Comparison of ENCODE assay signal across 8 mouse cellular contexts in genomic region chr16:94569229-94570176, GRCm38 (mm10). TPM values are rescaled to one million over a fixed set of nuclear protein-coding genes. Genes with fewer than 3 reads are reported as not detected.
DNase-seq lines count a peak whose midpoint lies in the region; ATAC-seq and TF ChIP-seq lines count a peak whose summit lies in the region.

TSS of gene Dyrk1a (plus strand) at chr16:94570010.

- peak within 1 kb of the TSS; percentile 84 for H3K4me3 ChIP-seq in ES-Bruce4 (ENCODE audit: low read depth, low read length)
- peak within 1 kb of the TSS; percentile 100 for H3K4me3 ChIP-seq in forebrain, embryonic 14.5 days (ENCODE audit: low read depth, low read length)
- H3K4me3 ChIP-seq in neural tube, embryonic 15.5 days (replicated peaks): peak within 1 kb of the TSS; percentile 97

- no peaks in the 10 kb centered on the region for H3K4me1 ChIP-seq in ES-Bruce4 (ENCODE audit: control insufficient read depth, insufficient read depth, low read length)
- peaks cover 20% of the 10 kb centered on the region for H3K4me1 ChIP-seq in forebrain, embryonic 14.5 days (ENCODE audit: control insufficient read depth, insufficient read depth, low read length)
- peaks cover 35% of the 10 kb centered on the region for H3K4me1 ChIP-seq in neural tube, embryonic 15.5 days

- ATAC-seq in forebrain, embryonic 14.5 days: peak; percentile 94
- peak; percentile 95 for ATAC-seq in neural tube, embryonic 15.5 days (ENCODE audit: low FRiP score)

- H3K9me3 ChIP-seq in ES-Bruce4 (replicated peaks; ENCODE audit: control insufficient read depth, insufficient read depth, low read length, poor library complexity, severe bottlenecking): no peaks in the 10 kb centered on the region
- no peaks in the 10 kb centered on the region for H3K9me3 ChIP-seq in forebrain, embryonic 14.5 days (replicated peaks; ENCODE audit: control insufficient read depth, low read length)
- H3K9me3 ChIP-seq in neural tube, embryonic 15.5 days (replicated peaks): no peaks in the 10 kb centered on the region

- intact Hi-C loops in heart, postnatal 14 days (cut with DNase I): loop anchor here (1.0 to 5.0 kb wide), 4 partner anchors 43 to 143 kb away; partner anchors contain the start of gene Vps26c

- H3K36me3 ChIP-seq in ES-Bruce4 (ENCODE audit: control insufficient read depth, insufficient read depth, low read length, poor library complexity, severe bottlenecking): no peaks in the 10 kb centered on the region
- no peaks in the 10 kb centered on the region for H3K36me3 ChIP-seq in forebrain, embryonic 14.5 days (ENCODE audit: control insufficient read depth, insufficient read depth, low read length)
- H3K36me3 ChIP-seq in neural tube, embryonic 15.5 days: no peaks in the 10 kb centered on the region

- no peak for TF ChIP-seq POLR2A in ES-Bruce4 (IDR thresholded peaks at IDR 0.05; ENCODE audit: insufficient read depth, low read length)

- no peak for TF ChIP-seq CTCF in ES-Bruce4 (IDR thresholded peaks at IDR 0.05; ENCODE audit: low read depth, low read length)

- peak within 1 kb of the TSS; percentile 82 for H3K27ac ChIP-seq in ES-Bruce4 (ENCODE audit: insufficient read depth, low read length)
- H3K27ac ChIP-seq in forebrain, embryonic 14.5 days (ENCODE audit: low read depth, low read length): peak within 1 kb of the TSS; percentile 100
- peak within 1 kb of the TSS; percentile 100 for H3K27ac ChIP-seq in neural tube, embryonic 15.5 days (replicated peaks)

- peak; percentile 98 for DNase-seq in cerebellum, adult 11 months
- peak; percentile 99 for DNase-seq in forebrain, embryonic 14.5 days (ENCODE audit: low spot score)
- peak; percentile 99 for DNase-seq in heart, postnatal 14 days
- DNase-seq in layer of hippocampus, adult 11-12 months (ENCODE audit: low spot score): peak; percentile 98
- DNase-seq in lung, adult 18-20 months: peak; percentile 99 to 100
- DNase-seq in testis, postnatal 14 days (ENCODE audit: low spot score): peak; percentile 99

- under 1% methylated on average over 81 of the region's 133 CpGs for WGBS in forebrain, embryonic 14.5 days
- under 1% methylated on average over 117 of the region's 133 CpGs for WGBS in neural tube, embryonic 15.5 days

- peak within 1 kb of the TSS; percentile 64 for H3K4me2 ChIP-seq in forebrain, embryonic 14.5 days (ENCODE audit: low read length)
- peak within 1 kb of the TSS; percentile 75 for H3K4me2 ChIP-seq in neural tube, embryonic 15.5 days

- H3K9ac ChIP-seq in ES-Bruce4 (ENCODE audit: low read depth, poor library complexity, severe bottlenecking): peak within 1 kb of the TSS; percentile 100
- H3K9ac ChIP-seq in forebrain, embryonic 14.5 days (ENCODE audit: low read length): peak within 1 kb of the TSS; percentile 99
- H3K9ac ChIP-seq in neural tube, embryonic 15.5 days (replicated peaks): peak within 1 kb of the TSS; percentile 98

- 0 out of 2 replicates have a peak, but pooled peaks have one; percentile 39 for TF ChIP-seq EP300 in ES-Bruce4 (IDR thresholded peaks at IDR 0.05; ENCODE audit: insufficient read depth, low read depth, low read length)

- no peaks in the 10 kb centered on the region for H3K27me3 ChIP-seq in ES-Bruce4 (ENCODE audit: control insufficient read depth, insufficient read depth, low read length, poor library complexity, severe bottlenecking)
- no peaks in the 10 kb centered on the region for H3K27me3 ChIP-seq in forebrain, embryonic 14.5 days (replicated peaks; ENCODE audit: control insufficient read depth, insufficient read depth, low read length)
- H3K27me3 ChIP-seq in neural tube, embryonic 15.5 days (replicated peaks): no peaks in the 10 kb centered on the region

RNA-seq across cellular contexts. Expression of gene Dyrk1a, which starts in this region (rescaled TPM):
- 52.1 and 56.3 TPM in 2 replicates for polyA plus RNA-seq in ES-Bruce4 (2011; ENCODE audit: insufficient read depth, insufficient read length, low read depth, missing spikeins)
- polyA plus RNA-seq in forebrain, embryonic 14.5 days (2014; fragmentation: Nextera tagmentation; extraction: Ambion mirVana): 14.8 and 15.6 TPM in 2 replicates
- total RNA-seq in heart, postnatal 14 days (2021): 10 to 100 TPM; 68.6 to 69.6 TPM
- 8.9 and 9.5 TPM in 2 replicates for polyA plus RNA-seq in neural tube, embryonic 15.5 days (2015; fragmentation: Nextera tagmentation; extraction: Ambion mirVana)

Comparison
In these comparisons a context has a peak if more than half of its experiments do, and no peak if none do; other contexts are left out.
1. Peak in every context shown above with its lines: DNase-seq, ATAC-seq, H3K4me3 ChIP-seq and H3K27ac ChIP-seq.